Mouse (Mus musculus): Measurements from ENCODE around the gene Slc50a1.

The Slc50a1 gene

DNA sequence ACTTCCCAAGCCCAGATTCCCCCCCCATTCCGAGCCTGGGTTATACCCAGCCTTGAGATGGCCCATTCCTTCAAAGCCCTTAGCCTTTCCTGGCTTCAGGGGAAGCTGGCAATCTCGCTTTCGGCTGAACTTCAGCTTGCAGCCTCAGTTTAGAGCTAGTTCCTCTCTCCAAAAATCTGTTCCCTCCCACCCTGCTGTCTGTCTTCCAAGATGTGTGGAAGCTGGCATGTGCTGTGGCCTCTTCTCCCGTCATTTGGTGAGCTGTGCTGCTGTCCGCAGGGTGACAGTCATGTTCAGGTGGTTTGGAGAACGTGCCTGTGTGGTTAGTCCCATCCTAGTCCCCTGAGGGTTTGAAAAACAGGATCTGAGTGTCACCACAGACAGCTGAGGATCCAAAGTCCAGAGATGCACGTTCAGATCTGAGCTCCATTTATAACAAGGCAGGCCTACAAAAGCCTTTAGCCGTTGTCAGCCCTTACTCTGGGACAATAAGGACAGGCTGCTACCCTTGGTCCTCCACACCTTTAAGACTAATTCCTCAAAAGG lies 25.4 kb upstream of the Slc50a1 start:
- no peak for DNase-seq (ENCODE audit: low spot score in 2 of 2)

DNA sequence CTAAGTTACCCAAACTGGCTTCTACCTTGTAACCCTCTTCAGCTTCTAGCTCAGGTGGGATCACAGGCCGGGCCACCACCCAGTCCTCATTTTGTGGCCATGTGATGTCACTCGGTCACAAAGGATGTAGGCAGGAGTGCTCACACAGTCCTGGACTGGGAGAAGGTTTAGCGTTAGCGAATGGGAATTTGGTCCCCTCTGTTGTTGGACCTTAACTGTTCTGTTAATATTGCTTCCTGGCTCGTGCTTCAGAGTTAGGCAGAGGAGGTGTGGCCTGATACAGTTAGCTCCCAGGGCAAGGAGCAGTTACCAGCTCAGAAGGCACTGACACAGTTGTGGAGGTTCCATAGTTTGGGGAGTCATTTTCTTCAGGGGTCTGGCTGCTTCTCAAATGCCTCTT lies 23.8 kb upstream of the Slc50a1 start:
- DNase-seq (ENCODE audit: low spot score in 2 of 2): no peak

DNA sequence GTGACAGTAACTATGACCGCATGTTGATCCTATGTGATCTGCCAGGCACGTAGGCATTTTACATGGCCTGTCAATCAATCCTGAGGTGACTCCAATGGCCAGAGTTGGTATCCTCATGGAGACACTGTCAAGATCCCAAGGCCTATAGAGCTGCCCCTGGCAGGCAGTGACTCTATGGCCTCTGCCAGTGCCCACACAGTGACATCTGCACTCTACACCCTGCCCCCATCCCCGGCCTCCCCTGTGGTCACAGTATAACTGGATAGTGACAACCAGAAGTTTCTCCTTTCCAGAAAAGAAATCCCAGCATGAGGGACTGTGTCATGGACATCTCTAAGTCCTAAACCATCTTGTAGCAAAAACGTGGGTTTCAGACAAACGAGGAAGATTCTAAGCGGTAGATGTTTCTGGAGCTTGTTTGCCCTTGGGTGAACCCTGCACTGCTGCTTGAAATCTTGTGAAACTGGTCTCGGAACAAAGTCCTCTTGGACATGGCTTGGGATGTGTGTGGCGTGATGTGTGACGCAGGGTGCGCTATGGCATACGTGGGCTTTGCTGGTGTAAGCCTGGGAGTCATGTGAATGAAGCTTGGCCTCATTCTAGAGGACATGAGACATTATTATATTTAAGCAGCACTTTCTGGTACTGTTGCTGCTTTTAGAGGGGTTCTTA lies 23.0 kb upstream of the Slc50a1 start:
- DNase-seq (ENCODE audit: low spot score in 2 of 2): no peak

DNA sequence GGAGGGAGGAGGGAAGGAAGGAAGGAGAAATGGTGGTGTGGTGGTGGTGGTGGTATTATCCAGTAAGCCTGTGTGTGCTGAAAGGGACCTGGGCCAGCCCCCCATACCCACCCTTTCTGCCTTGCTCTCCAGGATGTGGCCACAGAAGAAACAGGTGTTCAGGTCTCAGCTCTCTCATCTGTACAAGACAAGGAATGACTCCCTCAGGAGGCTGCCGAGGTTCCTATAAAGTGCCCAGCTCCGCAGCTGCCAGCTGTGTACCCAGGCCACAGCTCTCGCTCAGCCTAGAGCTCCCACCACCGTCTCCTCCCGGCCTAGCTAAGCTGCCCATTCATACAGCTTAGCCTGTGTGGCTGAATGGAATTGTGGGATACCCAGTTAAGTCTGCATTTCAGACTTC lies 21.9 kb upstream of the Slc50a1 start:
- DNase-seq (ENCODE audit: low spot score in 2 of 2): no peak

DNA sequence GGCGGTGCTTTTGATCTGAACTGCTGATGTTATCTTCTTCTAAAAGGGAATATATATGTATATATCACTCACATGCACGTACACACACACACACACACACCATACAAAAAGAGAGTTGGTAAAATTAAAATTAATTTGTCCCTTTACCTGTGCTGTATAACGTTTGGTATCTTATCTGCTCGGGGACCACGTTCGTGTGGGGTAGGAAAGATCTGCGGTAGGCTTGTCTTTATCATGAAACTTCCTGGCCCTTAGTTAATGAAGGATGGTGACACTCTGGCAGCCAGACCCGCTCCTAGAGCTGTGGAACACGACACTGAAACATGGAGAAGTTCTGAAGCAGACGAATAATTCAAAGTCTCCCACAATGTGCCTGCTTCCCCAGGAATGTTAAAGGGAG lies 21.5 kb upstream of the Slc50a1 start:
- DNase-seq (ENCODE audit: low spot score in 2 of 2): no peak

DNA sequence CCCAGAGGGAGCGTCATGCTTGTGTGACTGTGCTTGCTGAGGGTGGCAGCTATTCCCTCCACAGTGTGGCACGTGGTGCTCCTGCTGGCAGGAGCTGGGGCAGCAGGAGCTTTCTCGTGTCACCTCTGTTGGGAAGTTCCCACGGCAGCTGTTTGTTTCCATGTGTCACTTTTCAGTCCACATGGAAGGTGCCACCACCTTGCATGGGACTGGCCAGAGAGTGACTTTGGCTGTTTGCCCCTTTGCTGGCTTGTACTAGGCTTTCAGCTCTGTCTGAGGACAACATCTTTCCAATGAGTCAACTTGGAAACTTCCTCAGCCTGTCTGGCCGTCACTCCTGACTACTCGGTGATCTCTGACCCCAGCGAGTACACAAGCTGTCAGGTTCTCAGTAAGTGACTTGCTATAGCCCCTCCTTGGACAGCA lies 18.1 kb upstream of the Slc50a1 start:
- no peak for DNase-seq (ENCODE audit: low spot score in 2 of 2)

DNA sequence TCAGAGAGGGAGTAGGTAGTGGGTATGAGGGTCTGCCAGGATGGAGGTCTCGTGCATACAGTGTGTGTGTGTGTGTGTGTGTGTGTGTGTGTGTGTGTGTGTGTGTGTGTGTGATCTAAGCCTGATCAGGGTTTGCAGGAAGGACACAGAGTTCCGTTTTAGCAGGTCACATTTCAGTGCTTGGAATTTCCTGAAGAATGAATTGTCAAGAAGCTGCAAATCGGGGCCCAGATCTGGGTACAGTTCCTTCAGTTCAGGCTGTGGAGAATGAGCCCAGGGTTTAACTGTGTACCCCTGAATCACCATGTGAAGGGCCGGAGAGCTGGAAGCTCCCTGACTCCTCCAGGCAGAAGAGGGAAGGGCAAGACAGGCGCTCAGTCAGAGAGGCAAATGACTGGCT lies 16.9 kb upstream of the Slc50a1 start:
- no peak for DNase-seq (ENCODE audit: low spot score in 2 of 2)

DNA sequence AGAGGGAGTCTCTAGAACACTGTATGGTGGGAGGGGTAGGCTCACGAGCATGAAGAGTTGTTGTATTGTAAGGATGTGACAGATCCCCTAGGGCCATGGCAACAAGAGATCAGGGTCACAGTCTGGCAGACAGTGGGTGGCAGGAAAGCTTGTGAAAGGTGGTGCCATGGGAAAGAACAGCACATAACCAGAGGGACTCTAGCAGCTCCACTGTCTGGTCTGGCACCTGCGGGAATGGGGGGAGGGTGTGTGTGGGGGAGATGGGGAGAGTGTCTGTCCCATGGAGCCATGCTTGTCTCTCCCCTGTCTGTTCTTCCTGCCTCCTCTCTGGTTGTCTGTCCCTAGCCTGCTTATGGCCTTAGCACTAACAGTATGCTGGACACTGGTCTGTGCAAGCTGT lies 15.2 kb upstream of the Slc50a1 start:
- no peak for DNase-seq (ENCODE audit: low spot score in 2 of 2)

DNA sequence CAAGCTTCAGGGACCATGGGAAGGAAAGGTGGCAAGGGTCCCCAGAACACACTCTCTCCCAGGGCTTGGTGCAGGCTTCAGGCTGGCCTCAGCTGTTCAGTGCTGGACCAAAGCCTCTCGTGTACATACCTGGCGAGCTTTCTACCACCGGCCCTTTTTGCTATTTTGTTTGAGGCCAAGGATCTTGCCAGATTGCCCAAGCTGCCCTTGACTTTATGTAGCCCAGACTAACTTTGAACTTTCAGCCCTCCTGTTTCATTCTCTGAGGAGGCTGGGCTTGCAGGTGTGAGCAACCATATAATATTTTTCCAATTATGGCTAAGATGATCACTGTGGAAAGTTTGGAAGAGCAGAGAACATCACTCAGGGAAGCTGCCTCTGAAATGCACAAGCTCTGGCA lies 13.9 kb upstream of the Slc50a1 start:
- no peak for DNase-seq (ENCODE audit: low spot score in 2 of 2)

DNA sequence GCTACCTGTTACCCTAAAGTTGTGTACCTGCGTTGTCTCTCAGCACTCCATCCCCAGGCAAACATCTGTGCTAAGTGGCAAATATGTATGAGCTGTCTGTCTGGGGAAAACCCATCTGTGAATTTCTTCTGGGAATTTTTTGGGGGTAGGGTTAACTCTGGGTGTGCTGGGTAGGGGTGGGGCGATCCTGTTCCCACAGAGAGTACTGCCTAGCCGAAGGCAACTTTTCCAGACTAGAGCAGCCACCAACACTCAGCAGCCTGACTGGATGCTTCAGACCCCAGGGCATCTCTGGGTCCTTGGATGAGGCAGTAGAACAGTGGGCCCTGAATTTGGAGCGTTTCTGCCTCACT lies 11.9 kb upstream of the Slc50a1 start:
- no peak for DNase-seq (ENCODE audit: low spot score in 2 of 2)

DNA sequence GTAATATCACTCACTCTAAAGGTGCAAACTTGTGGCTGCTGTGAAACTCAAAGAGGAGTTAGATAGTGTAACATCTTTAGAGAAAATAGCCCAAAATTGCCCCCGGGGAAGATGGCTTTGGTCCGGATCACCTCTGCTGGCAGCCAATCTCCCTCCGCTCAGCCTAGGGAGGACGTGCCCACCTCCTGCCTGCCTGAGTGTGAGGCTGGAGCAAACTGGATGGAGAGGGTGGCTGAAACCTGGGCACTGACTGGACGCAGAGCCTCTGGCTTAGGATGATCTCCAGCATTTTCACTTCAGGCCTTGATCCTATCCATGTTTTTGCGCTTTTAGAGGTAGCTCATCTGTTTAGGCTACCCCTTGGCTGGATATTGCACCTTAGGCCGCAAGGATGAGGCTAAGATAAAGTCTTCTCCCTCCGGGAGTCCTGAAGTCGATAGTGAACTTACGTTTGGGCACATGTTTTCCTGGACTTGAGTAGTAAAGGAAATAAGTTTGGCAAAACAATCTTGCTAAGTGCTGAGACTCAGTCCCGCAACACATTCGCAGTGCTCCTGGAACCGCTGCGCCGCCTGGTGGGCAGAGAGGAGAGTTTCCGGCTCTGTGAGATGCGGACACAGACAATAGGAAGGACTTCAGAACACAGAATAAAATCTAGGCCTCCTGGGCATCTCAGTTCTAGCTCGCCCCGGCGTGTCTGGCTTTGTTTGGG lies 11.4 kb upstream of the Slc50a1 start:
- peak; percentile 74 to 85 for DNase-seq (ENCODE audit: low spot score in 2 of 2)

DNA sequence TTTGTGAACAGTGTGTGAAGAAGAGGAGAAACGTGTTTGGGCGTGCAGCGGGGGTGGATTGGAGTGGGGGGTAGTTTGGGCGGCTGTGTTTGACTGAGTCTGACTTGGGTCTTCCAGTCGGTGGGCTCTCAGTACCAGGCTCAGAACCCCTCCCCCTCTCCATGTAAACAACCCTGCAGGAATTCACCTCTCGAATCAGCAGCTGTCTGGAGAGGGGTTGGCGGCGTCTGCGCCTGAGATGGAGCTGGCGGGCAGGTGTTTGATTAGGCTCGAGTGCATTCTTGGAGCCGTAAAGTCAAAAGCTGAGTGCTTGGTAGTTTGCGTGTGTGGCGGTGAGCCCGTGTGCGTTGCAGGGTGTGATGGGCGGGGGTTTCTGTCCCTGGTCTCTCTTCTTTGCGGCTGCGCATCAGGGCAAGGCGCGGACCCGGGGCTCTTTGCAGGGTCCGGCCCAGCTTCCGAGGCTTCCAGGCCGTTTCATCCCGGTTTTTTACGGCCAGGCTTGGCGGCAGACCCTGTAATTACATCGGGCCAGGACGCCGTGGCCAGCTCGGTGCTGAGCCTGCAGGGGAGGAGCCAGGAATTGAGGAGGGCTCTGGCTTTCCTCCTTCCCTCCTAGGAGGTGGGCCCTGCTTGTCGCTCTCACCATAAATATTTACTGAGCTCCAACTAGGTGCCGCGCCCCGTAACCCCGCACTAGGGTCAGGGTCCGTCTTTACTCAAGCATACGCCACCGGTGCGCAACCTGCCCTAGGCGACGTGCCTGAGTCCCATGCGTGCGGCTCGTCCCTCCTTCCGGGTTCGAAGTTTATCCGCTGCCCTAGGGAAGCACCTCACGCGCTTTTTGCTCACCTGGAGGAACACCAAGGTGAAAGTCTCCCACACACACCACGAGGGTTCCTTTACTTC lies 10.5 kb upstream of the Slc50a1 start, which contains the start of gene Efna1:
Gene Efna1 (minus strand): TSS at position 537 of the 906 bp plus-strand sequence.
- DNase-seq (ENCODE audit: low spot score in 2 of 2): peak; percentile 68 to 69

DNA sequence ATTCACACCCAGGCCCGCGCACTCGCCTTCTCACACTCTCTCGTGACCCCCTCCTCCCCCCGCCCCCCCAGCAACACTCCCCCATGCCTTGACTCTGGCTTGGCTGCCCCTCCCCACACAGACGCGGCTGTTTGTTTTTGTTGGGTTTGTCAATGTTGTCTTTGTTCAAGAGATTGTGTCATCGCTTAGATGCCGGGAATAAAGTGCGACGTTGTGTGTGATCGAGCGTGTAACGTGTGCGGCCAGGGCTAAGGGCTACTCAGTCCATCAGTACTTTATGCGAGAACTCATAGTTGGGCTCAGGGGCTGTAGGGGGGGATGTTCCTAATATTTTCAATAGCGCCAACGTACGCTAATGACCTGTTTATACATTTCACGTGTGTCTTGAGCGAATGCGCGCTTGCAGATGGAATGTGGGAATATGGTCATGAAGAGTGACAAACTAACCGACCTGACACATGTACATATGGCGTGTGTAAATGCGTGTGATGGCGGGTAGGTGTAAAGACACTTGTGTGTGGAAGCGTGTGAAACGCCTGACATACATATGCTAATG lies 9.8 kb upstream of the Slc50a1 start:
- DNase-seq (ENCODE audit: low spot score in 2 of 2): no peak

DNA sequence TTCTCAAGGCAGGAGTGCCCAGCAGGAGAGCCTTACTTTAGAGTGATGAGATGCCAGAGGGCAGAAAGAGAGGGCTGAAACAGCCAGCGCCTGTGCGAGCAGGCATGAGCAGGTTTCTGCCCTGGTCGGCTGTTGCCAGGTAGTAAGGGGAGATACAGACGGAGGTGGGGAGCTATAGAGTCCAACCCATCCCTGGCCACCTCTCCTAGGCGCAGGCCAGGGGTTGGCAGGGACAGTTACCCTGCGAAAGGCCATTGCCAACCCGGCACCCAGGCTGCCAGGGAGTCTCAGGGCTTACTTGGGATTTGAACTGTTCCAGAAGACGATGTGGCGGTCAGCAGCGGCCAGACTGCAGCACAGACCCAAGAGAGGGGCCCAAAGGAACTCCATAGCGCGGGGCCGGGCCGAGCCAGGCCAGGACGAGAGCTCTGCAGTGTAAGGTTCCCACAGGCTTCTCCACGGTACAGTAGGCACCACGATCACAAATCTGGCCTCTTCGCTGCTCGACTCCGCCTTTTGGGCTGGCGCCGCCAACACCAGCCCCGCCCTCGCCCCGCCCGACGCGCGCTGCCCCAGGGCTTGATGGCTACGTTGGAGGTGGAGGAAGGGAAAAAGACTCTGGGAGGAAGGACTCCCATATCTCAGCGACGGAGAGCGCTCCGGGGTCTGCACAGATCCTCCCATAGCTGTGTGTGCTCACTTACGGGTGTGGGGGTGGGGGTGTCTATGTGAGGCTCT lies 9.0 kb upstream of the Slc50a1 start:
- peak; percentile 81 to 84 for DNase-seq (ENCODE audit: low spot score in 2 of 2)

DNA sequence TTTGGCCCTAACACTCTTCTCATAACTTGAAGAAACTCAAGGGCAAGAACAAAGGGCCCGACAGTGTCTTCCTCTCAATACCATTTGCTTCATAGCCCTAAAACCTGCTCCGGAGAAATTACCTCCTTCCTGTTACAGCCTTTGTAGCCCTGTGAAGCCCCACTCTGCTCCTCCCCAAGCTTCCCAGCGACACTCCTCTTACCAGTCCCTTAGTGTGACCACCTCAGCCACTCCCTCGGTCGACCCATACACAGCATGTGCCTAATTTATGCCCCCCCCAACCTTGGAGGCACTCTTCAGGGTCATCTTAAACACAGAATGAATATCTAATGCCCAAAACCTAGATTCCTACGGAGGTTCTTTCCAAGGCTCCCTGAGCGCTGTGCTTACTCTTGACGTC lies 8.3 kb upstream of the Slc50a1 start:
- DNase-seq (ENCODE audit: low spot score in 2 of 2): no peak

DNA sequence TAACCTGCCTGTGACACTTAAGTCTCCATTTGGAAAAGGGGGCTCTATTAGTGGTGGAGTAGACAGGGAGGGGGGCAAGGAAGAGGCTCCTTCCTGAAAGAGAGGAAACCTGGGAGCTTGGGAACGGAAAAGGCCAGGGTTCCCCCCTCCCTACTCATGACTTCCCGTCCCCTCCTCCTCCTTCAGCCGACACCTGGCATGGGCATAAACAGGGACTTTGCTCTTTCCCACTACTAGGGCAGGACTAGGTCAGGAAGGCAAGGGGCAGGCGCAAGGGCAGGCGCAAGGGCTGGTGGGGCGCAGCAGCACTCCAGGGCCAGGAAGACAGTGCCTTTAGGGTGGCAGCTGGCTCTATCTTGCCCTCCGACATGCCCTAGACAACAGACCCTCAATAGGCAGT lies 7.7 kb upstream of the Slc50a1 start:
- no peak for DNase-seq (ENCODE audit: low spot score in 2 of 2)

DNA sequence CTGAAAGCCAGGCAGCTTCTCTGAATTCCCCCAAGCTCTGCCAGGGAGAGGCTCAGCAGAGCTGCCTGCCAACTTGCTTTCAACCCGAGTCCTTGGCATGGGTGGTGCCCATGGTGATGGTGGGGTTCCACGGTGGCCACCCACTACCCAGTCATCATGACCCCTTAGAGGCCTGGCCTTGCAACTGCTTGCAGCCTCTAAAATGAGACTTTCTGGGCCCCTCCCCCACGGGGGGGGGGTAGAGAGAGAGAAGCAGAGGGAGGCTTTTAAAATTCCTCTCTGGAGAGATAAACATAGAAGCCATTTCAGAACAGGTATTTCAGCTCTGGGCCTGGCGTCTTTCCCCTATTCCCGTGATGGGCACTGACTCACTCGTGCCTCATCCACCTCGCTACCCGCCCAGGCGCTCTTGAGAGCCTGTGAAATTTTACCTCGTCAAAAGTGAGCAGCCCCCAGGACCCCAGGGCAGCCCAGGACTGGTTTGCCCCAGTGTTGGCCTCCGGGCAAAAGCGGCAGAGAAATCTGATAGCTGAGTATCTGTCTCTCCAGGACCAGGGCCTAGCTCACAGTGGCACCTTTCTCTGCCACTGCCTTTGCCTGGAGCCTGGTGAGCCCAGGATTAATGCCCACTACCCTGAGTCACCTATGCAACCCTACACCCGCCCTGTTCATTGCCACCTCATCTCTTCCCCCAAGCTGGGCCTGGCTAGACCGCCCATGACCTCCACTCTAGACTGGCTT lies 7.1 kb upstream of the Slc50a1 start:
- peak in 1 of 2 experiments; percentile 56 for DNase-seq (ENCODE audit: low spot score in 2 of 2)

DNA sequence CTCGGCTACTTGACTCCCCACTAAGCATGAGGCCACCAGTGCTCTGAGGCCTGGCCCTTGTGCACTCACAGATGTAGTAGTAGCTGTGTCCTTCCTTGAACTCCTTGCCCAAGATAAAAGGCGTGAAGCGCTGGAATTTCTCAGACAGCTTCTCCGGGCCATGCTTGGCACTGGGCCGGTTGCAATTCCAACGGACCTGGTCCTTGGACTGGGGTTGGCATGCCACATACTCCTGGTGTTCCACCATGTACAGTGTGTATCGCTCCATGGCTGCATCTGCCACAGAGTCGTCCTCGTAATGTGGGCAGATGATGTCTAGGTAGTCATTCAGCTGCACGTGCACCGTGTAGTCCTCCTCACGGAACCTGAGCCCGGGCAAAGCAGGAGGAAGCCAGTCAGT lies 5.7 kb upstream of the Slc50a1 start:
- DNase-seq (ENCODE audit: low spot score in 2 of 2): no peak

DNA sequence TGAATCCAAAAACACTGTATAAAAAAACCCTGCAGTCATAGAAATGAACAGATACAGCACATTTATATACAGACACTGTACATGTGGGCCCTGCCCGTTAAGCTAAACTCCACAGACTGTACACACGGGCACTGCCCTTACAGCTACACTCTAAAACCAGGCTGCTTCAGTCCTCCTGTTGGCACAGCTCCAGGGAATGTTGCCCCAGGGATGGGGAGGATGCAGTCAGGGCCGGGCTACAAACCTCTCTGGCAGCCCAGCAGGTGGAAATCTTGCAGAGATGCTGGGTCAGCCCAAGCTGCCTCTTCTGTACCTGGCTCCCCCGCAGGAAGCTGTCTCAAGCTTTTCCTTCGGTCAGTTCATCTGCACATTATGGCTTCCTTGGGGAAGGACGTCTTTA lies 1.4 kb upstream of the Slc50a1 start:
- DNase-seq (ENCODE audit: low spot score in 2 of 2): no peak

DNA sequence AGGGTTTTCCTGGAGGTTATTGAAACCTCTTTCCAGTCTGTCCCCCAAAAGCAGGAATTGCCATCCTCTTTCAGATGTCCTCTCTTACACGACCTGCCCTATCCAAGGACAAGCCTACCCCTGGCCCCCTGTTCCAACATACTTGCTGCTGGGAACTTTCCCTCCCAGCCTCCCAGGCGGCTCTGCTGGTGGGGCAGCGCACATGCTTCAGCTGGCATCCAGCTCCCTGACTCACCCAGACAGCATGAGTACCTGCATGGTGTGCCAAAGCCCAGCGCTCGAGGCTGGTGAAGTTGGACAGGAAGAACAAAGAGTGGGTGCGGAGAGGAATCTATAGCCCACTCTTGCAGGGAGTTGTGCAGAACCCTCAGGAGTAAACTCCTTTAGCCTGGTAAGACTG lies 521 bp upstream of the Slc50a1 start:
- DNase-seq (ENCODE audit: low spot score in 2 of 2): no peak

DNA sequence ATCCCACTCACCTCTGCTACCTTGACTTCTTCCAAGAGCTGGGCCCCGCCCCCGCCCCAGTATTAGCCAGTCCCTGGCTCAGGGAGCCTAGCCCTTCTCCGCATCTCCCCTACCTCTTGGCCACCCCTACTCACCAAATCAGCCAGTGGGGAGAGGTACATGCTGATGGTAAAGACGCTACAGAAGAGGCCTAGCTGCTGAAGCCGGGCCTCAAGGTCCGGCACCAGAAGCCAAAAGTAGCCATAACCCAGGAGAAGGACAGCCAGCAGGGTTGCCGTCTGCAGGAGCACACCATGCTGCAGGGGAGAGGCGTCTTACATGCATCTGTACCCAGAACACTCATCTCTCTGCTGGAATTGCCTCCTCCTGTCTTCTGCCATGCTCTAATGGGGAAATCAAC lies 1.5 kb downstream of the Slc50a1 start:
- no peak for DNase-seq (ENCODE audit: low spot score in 2 of 2)
